Mouse (Mus musculus) urinary bladder, postnatal 25 days (tissue): ENCODE measurements around the gene Dctn1.

Source experiments
- DNase-seq: peaks from one replicate; pipeline ENCODE4 v3.0.0; 2022; ENCODE audit warnings: low spot score

Gene Dctn1

DNA sequence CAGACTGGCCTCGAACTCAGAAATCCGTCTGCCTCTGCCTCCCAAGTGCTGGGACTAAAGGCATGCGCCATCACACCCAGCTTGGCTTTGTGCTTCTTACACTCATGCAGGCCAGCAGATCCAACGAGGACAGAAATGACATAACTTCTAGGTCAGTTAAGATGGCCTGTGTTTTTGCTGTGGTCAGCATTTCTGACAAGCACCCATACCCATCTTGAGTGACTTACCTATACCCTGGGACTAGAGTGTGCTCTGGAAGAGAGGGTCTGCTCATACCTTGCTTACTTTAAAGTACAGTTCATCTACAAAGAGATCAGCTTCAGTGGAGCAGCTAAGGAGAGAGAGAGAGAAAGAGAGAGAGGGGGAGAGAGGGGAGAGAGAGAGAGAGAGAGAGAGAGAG lies 67.6 kb downstream of the Dctn1 start:
- no peak for DNase-seq

DNA sequence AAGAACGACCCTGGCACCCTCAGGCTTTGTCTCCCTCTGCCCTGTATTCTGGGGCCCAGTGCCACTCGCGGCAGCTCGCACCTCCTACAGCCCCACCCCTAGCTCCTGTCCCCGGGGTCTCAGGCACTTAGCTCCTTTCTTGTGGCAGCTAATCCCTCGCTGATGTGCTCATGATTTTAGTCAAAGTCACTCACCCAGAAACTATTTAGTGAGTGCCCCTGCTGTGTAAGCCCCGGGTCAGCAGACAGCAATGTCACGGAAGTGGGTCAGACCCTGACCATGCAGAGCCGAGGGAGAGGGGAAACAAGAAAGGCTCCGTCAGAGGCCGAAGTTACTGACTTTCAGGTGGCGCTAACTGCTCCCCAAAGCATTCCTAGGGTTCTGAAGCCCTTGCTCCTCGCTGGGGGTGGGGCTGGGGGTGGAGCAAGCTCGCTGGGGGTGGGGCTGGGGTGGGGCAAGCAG lies 68.6 kb downstream of the Dctn1 start:
- no peak for DNase-seq

GRCm38 (mm10) chr6:83237123-83237522 lies 71.4 kb downstream of the Dctn1 start:
- DNase-seq = no peak

- no peak for DNase-seq
These were observed 78.8 kb downstream of the Dctn1 start for GRCm38 (mm10) chr6:83244422-83245061.

DNA sequence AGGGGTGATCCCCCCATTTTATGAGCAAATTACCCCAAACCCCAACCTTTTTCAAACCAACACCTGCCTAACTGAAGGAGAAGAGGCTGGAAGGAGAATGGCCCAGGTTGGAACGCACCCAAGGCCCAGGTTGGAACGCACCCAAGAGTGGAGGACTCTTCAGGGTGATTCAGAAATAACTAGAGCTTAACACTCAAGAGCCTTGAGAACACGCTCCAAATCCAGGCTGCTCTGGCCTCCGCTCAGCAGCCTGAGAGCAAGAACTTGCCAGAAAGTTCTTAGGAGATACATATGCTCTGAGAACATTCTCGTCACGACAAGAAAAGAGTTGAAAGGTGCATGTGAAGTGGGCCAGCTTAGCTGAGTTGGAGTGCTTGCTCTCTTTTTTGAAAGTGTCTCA lies 79.4 kb downstream of the Dctn1 start:
- peak; percentile 19 for DNase-seq

DNA sequence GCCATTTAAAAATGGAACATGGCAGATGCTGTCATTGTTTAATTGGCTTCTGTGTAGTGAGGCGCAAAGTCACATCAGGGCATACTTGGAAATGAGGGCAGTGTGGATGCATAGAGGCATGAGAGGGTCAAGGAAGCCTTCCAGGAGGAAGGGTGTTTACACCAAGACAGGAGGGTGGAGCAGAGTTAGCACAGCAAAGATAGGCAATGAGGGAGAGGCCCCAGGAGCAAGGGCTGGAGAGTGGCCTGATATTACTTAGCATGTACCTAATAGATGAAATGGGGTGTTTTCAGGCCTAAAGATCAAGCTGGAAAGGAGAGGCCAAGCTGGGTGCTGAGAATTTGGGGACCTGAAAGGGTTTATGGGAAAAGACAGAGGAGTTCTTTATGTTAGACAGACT lies 80.3 kb downstream of the Dctn1 start:
- no peak for DNase-seq

DNA sequence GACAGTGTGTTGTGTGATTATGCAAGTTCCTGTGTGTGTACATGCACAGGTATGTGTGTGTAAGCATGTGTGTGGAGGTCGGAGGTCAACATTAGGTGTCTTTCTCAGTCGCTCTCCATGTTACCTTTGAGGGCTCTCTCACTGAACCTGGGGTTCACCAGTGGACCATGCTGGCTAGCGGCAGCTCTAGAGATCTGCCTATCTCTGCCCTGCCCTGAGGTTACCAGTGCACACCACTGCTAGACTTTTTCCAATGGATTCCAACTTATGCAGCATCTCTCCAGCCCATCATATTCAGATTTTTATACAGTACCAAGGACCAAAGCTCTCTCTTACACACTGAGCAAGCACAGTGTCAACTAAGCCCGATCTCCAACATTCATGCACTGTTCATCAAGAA lies 81.0 kb downstream of the Dctn1 start:
- no peak for DNase-seq

DNA sequence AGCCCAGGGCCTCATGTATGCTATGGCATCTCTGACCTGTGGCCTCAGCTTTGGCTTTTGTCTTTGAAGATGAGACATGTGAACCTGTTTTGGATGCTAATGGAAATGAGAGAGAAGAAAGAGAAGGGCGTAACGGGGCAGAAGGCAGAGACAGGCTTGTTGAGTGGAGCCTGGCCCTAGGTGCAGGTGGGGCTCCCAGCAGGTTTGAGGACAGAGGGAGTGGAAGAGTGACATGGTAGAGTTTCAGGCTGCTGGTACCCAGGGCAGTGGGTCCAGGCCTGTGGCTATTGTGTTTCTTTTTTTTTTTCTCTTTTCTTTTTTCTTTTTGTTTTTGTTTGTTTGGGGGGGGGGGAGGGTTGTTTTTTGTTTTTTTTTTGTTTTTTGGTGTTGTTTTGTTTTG lies 81.4 kb downstream of the Dctn1 start:
- DNase-seq = no peak
